Comparison of ENCODE assay signal across 8 mouse cellular contexts in the genomic region with DNA sequence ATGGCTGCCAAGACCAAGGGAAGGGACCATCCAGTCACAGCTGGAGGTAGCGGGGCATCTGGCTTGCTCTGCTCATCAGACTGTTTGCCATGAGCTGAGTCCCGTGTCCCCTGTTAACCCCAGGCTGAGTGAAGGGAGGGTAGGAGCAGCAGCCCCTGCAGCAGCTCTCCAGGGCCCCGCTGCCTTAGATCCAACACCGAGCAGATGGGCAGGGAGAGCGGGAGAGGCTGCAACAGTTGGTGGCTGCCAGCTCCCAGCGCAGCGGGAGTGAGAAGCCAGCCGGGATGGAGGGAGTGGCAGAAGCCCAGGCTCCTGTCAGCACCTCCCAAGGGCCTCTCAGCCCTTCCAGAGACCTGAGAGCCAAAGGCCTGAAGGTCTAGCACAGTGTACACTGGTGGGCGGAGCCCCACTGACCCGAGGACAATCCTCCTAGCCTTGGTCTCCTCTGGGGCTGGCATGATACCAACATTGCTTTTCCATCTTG.
DNase-seq lines count a peak whose midpoint lies in the region; ATAC-seq and TF ChIP-seq lines count a peak whose summit lies in the region.

No protein-coding gene starts in this region.

- no peak for ATAC-seq in lung, postnatal 0 days
- ATAC-seq in midbrain, embryonic 12.5 days (ENCODE audit: low FRiP score, low read depth): 0 out of 2 replicates have a peak, but pooled peaks have one; percentile 11

- no peaks in the 10 kb centered on the region for H3K9me3 ChIP-seq in lung, postnatal 0 days (ENCODE audit: low read length)
- no peaks in the 10 kb centered on the region for H3K9me3 ChIP-seq in midbrain, embryonic 12.5 days

- WGBS in lung, postnatal 0 days: 30% methylated on average over 10 of the region's 10 CpGs
- WGBS in midbrain, embryonic 12.5 days: 31% methylated on average over 10 of the region's 10 CpGs

- intact Hi-C loops in left cerebral cortex, adult 2 months (cut with DNase I): no loop called here

- no peak overlapping the region for H3K27ac ChIP-seq in lung, postnatal 0 days (ENCODE audit: low read length)
- H3K27ac ChIP-seq in left cerebral cortex, adult 2 months: peak overlapping the region; percentile 58
- peak overlapping the region; percentile 63 for H3K27ac ChIP-seq in midbrain, embryonic 12.5 days (replicated peaks)

- H3K9ac ChIP-seq in lung, postnatal 0 days (replicated peaks; ENCODE audit: low read depth): no peak overlapping the region
- H3K9ac ChIP-seq in midbrain, embryonic 12.5 days (replicated peaks): 0 out of 2 replicates have a peak overlapping the region, but pooled peaks have one; percentile 6

- H3K27me3 ChIP-seq in lung, postnatal 0 days (replicated peaks; ENCODE audit: insufficient read depth, low read length): no peaks in the 10 kb centered on the region
- H3K27me3 ChIP-seq in midbrain, embryonic 12.5 days: peaks cover 21% of the 10 kb centered on the region

- no peak for TF ChIP-seq EP300 in lung, postnatal 0 days (IDR thresholded peaks at IDR 0.05)

- peak; percentile 52 for DNase-seq in lung, adult 18-20 months
- no peak for DNase-seq in lung, postnatal 0 days (ENCODE audit: low spot score)
- DNase-seq in cerebellum, postnatal 36 days: peak; percentile 75 to 81
- DNase-seq in heart, adult 9 months (ENCODE audit: low spot score in 2 of 2): peak; percentile 84 to 90
- DNase-seq in left cerebral cortex, adult 2 months (ENCODE audit: extremely low spot score in 1 of 2, low spot score in 2 of 2): peak in 1 of 2 experiments; percentile 50
- DNase-seq in c-Kit-positive CD71-positive TER-119-positive erythroid progenitor cells, embryonic 14.5 days (ENCODE audit: low spot score): no peak
- no peak for DNase-seq in T-cell, adult 2 months (ENCODE audit: low spot score)

- TF ChIP-seq CTCF in lung, postnatal 0 days (IDR thresholded peaks at IDR 0.05): no peak
- no peak for TF ChIP-seq CTCF in left cerebral cortex, adult 2 months (IDR thresholded peaks at IDR 0.05)

- H3K4me3 ChIP-seq in lung, postnatal 0 days (ENCODE audit: low read depth, low read length): no peak overlapping the region
- no peak overlapping the region for H3K4me3 ChIP-seq in left cerebral cortex, adult 2 months
- no peak overlapping the region for H3K4me3 ChIP-seq in midbrain, embryonic 12.5 days

- H3K36me3 ChIP-seq in lung, postnatal 0 days (ENCODE audit: insufficient read depth, low read length): no peaks in the 10 kb centered on the region
- no peaks in the 10 kb centered on the region for H3K36me3 ChIP-seq in midbrain, embryonic 12.5 days

- no peak overlapping the region for H3K4me2 ChIP-seq in lung, postnatal 0 days (replicated peaks; ENCODE audit: low read depth, low read length)
- no peak overlapping the region for H3K4me2 ChIP-seq in midbrain, embryonic 12.5 days (replicated peaks)

- H3K4me1 ChIP-seq in lung, postnatal 0 days (ENCODE audit: insufficient read depth, low read depth, low read length): peaks cover 24% of the 10 kb centered on the region
- H3K4me1 ChIP-seq in midbrain, embryonic 12.5 days: peaks cover 88% of the 10 kb centered on the region

Comparison
In these comparisons a context has a peak if more than half of its experiments do, and no peak if none do; other contexts are left out.
1. DNase-seq: peak in lung, adult 18-20 months (2 of 2), cerebellum, postnatal 36 days (2 of 2) and heart, adult 9 months (2 of 2); none in lung, postnatal 0 days (single experiment), c-Kit-positive CD71-positive TER-119-positive erythroid progenitor cells, embryonic 14.5 days (single experiment) and T-cell, adult 2 months (single experiment).